Mouse (Mus musculus) ES-Bruce4 (cell line): ENCODE results near the gene Eif2ak4.

Source experiments
- CTCF ChIP-seq: IDR thresholded peaks from one replicate; pipeline ENCODE4 v1.8.1; 2011; ENCODE audit warnings: low read depth, low read length
- EP300 ChIP-seq: IDR thresholded peaks from 2 replicates; pipeline ENCODE4 v1.6.1; 2011; ENCODE audit warnings: low read depth, low read length; ENCODE audit not compliant: insufficient read depth

- TF ChIP-seq CTCF (no peak), EP300 (no peak)
Observed at GRCm38 (mm10) chr2:118445696-118446674, 57.6 kb downstream of the Eif2ak4 start.
